Mouse (Mus musculus) embryo, embryonic 9.5 days (tissue): ENCODE measurements around the gene Ndufb10.
A peak's percentile ranks its signal among the peaks of the same experiment; 100 is the strongest.

Experiments
- DNase-seq: peaks from one replicate; pipeline ENCODE4 v3.0.0-alpha.2; 2017; ENCODE audit errors: extremely low spot score

Ndufb10 gene

GRCm38 (mm10) chr17:24706982-24707800 lies 17.1 kb downstream of the Ndufb10 start, which contains the start of gene Tbl3:
Gene Tbl3, minus strand, starts transcription at chr17:24707660.
- DNase-seq, result peak; percentile 95

DNA sequence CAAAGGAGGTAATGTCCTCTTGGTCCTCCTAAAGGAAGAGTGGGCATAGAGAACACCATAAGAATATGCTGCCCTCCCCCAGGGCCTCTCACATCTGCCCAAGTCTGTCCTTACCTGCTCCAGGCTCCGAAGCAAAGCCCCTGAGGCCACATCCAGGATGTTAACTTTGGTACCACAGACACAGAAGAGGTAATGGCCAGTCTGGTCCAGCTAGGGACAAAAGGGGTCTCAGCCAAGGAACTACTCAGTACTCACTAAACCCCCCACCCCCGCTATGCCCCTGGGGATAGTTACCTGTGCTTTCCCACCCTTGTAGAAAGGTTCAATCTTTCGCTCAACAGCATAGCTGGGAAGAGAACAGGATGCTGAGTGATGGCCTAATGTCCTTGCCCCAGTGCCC lies 18.5 kb downstream of the Ndufb10 start:
- no peak for DNase-seq

DNA sequence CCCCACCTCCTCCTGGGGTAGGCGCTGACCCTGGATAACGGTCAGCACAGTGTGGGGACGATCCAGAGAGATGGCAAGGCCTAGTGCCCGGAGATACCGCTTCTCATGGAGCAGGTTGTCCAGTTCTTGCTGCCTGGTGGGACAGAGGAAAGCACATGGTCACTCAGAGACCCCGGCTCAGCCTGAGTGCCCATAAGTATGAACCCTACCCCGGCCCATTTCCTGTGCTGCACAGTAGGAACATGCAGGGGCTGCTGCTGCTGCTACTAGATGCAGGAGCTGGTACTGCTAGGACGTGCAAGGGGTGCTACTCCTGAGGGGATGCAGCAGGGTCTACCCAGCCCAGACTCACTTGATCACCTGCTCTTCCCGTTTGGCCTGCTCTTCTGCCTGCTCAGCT lies 23.0 kb downstream of the Ndufb10 start:
- DNase-seq, result no peak

DNA sequence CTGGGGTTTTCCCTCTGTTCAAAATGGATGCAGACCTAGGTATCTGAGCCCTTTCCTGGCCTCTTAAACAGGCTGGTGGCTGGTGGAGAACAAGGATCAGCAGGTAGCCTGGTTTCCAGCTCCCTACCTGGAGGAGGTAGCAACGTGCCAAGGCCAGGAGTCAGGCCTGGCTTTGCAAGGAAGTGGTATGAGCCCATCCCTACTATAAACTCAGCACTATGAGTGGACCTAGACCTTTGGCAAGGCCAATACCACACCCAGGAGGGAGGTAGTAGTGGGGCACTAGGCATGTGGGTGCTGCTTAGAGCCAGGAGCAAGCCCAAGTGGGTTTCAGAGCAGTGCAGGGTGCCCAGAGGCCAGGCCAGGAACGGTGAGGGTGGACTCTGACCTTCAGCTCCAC lies 24.8 kb downstream of the Ndufb10 start:
- DNase-seq, result no peak

DNA sequence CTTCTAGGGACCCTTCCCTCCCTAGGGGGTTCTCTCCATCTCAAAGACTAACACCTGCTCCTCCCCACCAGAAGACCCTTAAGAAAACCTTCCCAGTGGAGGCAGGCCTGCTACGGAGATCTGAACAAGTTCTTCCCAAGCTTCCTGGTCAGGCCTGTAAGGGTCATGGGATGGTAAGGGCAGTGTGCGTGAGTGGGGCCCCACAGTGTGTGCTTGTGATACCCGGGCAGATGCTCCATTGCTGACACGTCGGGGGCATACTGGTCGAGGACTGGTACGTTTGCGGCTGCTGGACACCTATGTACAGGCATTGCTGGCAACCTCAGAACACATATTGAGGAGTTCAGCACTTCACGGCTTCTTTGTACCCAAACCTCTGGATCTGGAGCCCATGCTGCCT lies 25.6 kb downstream of the Ndufb10 start:
- no peak for DNase-seq

DNA sequence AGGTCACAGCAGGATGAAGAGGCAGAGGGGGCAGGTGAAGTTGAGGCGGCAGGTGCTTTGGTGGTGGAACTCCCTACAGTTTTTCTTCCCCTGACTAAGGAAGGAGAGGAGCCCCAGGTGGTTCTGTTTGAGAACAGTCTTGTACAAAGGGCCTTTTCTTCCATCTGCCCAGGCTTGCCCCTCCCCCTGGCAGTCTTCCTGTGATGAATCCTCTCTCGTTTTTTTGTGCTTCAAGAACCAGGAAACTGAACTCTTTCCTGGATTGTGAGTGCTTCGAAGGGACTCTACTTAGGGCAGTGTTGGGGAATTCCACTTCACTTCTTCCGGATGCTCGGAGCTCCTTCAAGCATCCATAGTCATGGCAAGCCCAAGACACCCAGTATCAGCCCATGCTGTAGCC lies 26.3 kb downstream of the Ndufb10 start:
- no peak for DNase-seq

DNA sequence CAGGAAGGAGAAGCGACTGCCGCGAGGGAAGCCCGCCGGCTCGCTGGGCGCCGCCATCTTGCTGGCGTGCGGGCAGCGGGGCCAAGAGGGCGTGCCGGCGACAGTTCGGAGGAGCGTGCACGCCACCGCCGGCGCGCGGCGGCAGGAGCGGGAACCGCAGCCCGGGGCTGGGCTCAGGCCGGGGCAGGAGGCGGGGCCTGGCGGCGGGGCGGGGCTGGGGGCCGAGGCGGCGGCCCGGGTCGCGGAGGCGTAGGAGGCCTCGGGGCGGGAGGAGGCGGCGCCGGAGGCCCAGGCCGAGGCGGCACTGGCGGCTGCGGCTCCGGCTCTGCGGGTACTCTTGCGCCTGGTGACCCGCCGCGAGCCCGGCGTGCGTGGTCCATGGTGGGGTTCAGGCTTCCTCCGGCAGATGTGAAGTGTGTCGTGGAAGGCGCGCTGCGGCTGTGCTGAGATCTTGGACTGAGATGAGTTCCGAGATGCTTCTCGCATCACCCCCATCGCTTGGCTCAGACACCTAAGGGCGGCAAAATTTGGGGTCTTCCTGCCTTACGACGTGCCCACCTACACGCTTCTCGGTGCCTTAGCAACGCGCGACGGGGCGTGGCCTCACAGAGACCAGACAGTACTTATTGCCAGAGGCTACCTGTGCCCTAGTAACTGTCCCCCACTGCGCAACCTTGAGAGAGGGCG lies 28.1 kb downstream of the Ndufb10 start, which contains the start of the genes Gfer and Noxo1:
Gene Gfer, minus strand, starts transcription at position 146 of the 687 bp plus-strand sequence.
Gene Noxo1, plus strand, starts transcription at position 224 of the 687 bp plus-strand sequence.
- DNase-seq, result peak; percentile 89

- DNase-seq, result no peak
Observed at GRCm38 (mm10) chr17:24695326-24696010, 28.8 kb downstream of the Ndufb10 start.

DNA sequence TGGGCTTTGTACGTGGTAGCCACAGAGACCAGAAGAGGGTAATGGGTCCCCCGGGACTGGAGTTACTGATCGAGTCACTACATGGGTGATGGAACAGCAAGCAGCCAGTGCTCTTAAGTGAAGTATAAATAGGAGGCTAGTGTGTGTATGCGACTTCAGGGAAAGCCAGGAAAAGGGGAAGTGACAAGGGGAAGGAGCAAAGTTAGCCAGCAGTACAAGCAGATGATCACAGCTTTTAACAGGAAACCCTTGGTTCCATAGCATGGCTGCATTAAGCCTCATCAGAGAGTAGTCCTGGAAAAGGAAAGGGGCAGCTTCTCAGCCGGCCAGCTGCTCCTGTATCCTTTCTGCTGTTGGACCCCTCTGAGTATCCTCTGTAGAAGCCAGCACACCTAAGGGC lies 31.9 kb downstream of the Ndufb10 start:
- no peak for DNase-seq

GRCm38 (mm10) chr17:24689251-24690081 lies 34.8 kb downstream of the Ndufb10 start, which contains the start of gene Syngr3:
Gene Syngr3, minus strand, starts transcription at chr17:24689955.
- no peak for DNase-seq

DNA sequence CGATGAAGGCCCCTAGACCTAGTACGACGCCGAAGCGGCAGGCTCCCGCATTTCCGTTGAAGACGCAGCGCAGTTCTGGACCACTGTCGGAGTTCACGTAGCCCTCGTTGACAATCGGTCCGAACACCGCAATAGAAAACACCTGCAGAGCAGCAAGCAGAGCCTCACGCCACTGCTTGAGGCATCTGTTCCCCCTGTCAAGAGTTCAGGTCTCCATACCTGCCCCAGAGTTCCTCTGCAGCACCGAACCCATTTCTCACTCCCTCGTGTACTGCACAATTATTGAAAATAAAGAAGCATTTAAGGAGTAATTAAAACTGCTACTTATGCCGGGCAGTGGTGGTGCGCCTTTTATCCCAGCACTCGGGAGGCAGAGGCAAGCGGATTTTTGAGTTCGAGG lies 36.7 kb downstream of the Ndufb10 start:
- DNase-seq, result no peak

GRCm38 (mm10) chr17:24687146-24687595 lies 37.1 kb downstream of the Ndufb10 start:
- peak; percentile 55 for DNase-seq

- peak; percentile 45 for DNase-seq
Observed at GRCm38 (mm10) chr17:24686514-24686913, 37.8 kb downstream of the Ndufb10 start.

DNA sequence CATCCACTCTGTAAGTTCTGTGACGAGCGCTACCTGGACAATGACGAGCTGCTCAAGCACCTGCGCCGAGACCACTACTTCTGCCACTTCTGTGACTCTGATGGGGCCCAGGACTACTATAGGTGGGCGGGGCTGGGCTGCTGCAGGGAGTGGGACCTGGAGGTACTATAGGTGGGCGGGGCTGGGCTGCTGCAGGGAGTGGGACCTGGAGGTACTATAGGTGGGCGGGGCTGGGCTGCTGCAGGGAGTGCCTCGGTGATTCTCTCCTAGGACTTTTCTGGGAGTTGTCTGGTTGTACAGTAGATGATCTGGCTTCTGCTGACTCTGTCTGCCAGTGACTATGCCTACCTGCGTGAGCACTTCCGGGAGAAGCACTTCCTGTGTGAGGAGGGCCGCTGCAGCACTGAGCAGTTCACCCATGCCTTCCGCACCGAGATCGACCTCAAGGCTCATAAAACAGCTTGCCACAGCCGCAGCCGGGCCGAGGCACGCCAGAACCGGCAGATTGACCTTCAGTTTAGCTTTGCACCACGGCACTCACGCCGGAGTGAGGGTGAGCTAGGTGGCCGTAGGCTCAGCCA lies 46.7 kb downstream of the Ndufb10 start:
- no peak for DNase-seq

DNA sequence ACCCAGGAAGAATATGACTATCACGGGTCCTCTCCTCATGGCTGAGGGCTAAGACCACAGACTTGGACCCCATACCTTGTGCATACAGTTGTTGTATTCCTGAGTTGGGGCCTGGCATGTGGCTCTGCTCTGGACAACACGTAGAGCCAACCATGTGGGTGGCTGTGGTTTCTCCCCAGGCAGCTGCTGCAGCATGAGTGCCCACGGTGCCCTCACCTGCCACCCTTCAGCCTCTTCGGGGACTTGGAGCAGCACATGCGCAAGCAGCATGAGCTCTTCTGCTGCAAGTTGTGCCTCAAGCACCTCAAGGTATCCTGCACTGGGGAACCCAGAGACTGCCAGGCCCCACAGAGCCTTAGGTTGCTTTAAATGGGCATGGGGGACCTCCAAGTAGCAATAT lies 47.4 kb downstream of the Ndufb10 start:
- DNase-seq, result no peak

DNA sequence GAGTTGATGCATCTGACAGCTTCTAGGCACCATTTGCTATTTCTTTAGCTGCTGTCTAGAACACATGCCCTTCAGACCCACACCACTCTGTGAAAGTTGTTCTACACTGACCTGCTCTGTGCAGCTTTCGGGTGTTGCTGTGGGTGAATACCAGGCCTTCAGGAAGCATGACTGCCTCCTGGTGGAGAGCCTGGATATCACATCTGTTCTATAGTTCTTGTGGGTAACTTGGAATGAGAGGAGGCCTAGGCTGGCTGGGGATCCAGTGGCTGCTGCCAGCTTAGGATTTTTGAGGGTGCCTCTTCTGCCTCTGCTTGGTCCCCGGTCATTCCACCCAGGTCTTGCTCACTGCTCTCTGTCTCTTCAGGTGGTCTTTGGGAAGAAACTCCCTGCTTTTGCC lies 48.1 kb downstream of the Ndufb10 start:
- peak; percentile 69 for DNase-seq

DNA sequence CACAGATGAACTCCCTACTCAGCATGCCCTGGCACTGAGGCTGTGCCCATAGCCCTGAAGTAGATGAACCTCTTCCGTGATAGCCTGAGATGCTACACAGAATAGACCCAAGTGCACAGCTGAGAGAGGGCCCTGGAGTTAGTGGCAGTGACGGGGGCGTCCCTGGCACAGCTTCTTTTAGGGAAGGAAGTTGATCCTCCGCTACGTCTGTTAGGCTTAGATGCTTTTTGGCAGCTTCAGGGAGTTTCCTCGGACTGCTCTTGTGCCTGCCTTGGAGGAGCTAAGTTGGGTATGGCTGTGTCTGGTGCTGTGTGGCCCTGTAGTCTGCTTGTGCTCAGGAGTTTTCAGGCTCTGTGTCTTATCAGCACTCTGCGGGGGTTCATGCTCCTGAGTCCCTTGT lies 50.0 kb downstream of the Ndufb10 start:
- no peak for DNase-seq

- DNase-seq, result no peak
Observed at GRCm38 (mm10) chr17:24672141-24672540, 52.1 kb downstream of the Ndufb10 start.
